Mouse (Mus musculus): ENCODE measurements around the gene Olfr1112. TPM values are rescaled to one million over a fixed set of nuclear protein-coding genes. Genes with fewer than 3 reads are reported as not detected.
"Not testable (repeated sequence)": the region's sequence is repeated elsewhere in the genome, so short reads cannot be mapped to it uniquely, and the experiment has no call there.

Gene Olfr1112
- polyA plus RNA-seq (2012; rRNA removed), result not detected in 2 replicates

- no peak for DNase-seq (ENCODE audit: low read depth)
These were observed at the start of gene Olfr1112 for GRCm38 (mm10) chr2:87187498-87187897. Gene Olfr1112 (plus strand): TSS chr2:87187798.

GRCm38 (mm10) chr2:87140200-87140599, 47.4 kb upstream of the Olfr1112 start, which contains the start of gene Olfr1110:
Gene Olfr1110 (minus strand): TSS chr2:87140300.
- DNase-seq (ENCODE audit: low read depth), result no peak

- DNase-seq (ENCODE audit: low read depth), result no peak
These were observed 35.1 kb upstream of the Olfr1112 start, which contains the start of gene Olfr1111 for GRCm38 (mm10) chr2:87152524-87152923. Gene Olfr1111 (minus strand): TSS chr2:87152624.

GRCm38 (mm10) chr2:87167731-87168130, 19.9 kb upstream of the Olfr1112 start:
- not testable (repeated sequence) for DNase-seq (ENCODE audit: low read depth)

DNA sequence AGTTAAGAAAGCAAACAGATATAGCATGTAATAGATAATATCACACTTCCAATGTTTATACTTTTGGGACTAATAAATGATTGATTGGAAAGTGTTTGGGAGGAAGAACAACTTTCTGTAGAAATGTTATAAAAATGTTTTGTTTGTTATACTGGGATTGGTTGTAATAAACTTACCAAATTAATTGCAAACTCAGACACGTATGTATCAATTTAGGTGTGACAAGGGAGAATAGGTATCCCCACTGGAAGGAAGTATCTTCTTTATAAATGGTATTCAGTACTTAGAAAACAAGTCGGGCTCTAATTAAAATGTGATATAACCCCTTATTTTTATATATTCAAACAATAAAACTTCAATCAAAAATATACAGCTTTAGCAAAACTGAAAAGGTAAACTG, 21.1 kb downstream of the Olfr1112 start, which contains the start of gene Olfr1113:
Gene Olfr1113 (plus strand): TSS at position 301 of the 400 bp plus-strand sequence.
- DNase-seq (ENCODE audit: low read depth), result no peak

Other genes with a start within 250 kb of the Olfr1112 start
- gene Olfr1099, start 227.1 kb upstream of the Olfr1112 start, polyA plus RNA-seq (2012; rRNA removed), result not detected in 2 replicates
- not detected in 2 replicates for gene Olfr1100, start 207.8 kb upstream of the Olfr1112 start, polyA plus RNA-seq (2012; rRNA removed)
- not detected in 2 replicates for gene Olfr1101, start 196.6 kb upstream of the Olfr1112 start, polyA plus RNA-seq (2012; rRNA removed)
- not detected in 2 replicates for gene Olfr1102, start 189.4 kb upstream of the Olfr1112 start, polyA plus RNA-seq (2012; rRNA removed)
- gene Olfr1104, start 160.7 kb upstream of the Olfr1112 start, polyA plus RNA-seq (2012; rRNA removed), result not detected in 2 replicates
- gene Olfr1105, start 151.3 kb upstream of the Olfr1112 start, polyA plus RNA-seq (2012; rRNA removed), result not detected in 2 replicates
- gene Olfr1106, start 135.5 kb upstream of the Olfr1112 start, polyA plus RNA-seq (2012; rRNA removed), result not detected in 2 replicates
- not detected in 2 replicates for gene Olfr1107, start 112.0 kb upstream of the Olfr1112 start, polyA plus RNA-seq (2012; rRNA removed)
- not detected in 2 replicates for gene Olfr1109, start 91.8 kb upstream of the Olfr1112 start, polyA plus RNA-seq (2012; rRNA removed)
- gene Olfr259, start 73.2 kb upstream of the Olfr1112 start, polyA plus RNA-seq (2012; rRNA removed), result not detected in 2 replicates
- not detected in 2 replicates for gene Olfr1110, start 47.5 kb upstream of the Olfr1112 start, polyA plus RNA-seq (2012; rRNA removed)
- gene Olfr1111, start 35.2 kb upstream of the Olfr1112 start, polyA plus RNA-seq (2012; rRNA removed), result not detected in 2 replicates
- not detected in 2 replicates for gene Olfr1113, start 21.2 kb downstream of the Olfr1112 start, polyA plus RNA-seq (2012; rRNA removed)
- not detected in 2 replicates for gene Olfr1115, start 60.2 kb downstream of the Olfr1112 start, polyA plus RNA-seq (2012; rRNA removed)
- not detected in 2 replicates for gene Olfr1116, start 79.7 kb downstream of the Olfr1112 start, polyA plus RNA-seq (2012; rRNA removed)
- gene Olfr1118, start 119.8 kb downstream of the Olfr1112 start, polyA plus RNA-seq (2012; rRNA removed), result not detected in 2 replicates
- gene Olfr1120, start 167.0 kb downstream of the Olfr1112 start, polyA plus RNA-seq (2012; rRNA removed), result not detected in 2 replicates
- not detected in 2 replicates for gene Olfr1121, start 182.1 kb downstream of the Olfr1112 start, polyA plus RNA-seq (2012; rRNA removed)
- not detected in 2 replicates for gene Olfr1122, start 198.1 kb downstream of the Olfr1112 start, polyA plus RNA-seq (2012; rRNA removed)
- gene Olfr1123, start 228.8 kb downstream of the Olfr1112 start, polyA plus RNA-seq (2012; rRNA removed), result not detected in 2 replicates
- not detected in 2 replicates for gene Olfr1124, start 242.5 kb downstream of the Olfr1112 start, polyA plus RNA-seq (2012; rRNA removed)